Mouse (Mus musculus) forebrain, postnatal 0 days (tissue): ENCODE data around the gene Cacna1d. TPM values are rescaled to one million over a fixed set of nuclear protein-coding genes. Genes with fewer than 3 reads are reported as not detected.

Experiments used
- ATAC-seq: fragments of 200-750 bp; cut with Nextera tagmentation; 2 replicates; pipeline ENCODE4 v1.8.0; 2017; ENCODE audit warnings: mild to moderate bottlenecking, moderate library complexity
- DNase-seq: peaks from one replicate; pipeline ENCODE4 v3.0.0-alpha.2; 2015
- H3K27ac ChIP-seq: fragments of 300-500 bp; sonication (generic); 2 replicates; pipeline ENCODE4 v1.5.1; 2014; ENCODE audit warnings: low read depth, mild to moderate bottlenecking, antibody characterized with exemption, low read length, moderate library complexity, mixed read lengths
- H3K27me3 ChIP-seq: fragments of 300-500 bp; sonication (generic); 2 replicates; pipeline ENCODE4 v1.6.1; 2014; ENCODE audit warnings: mild to moderate bottlenecking, low read length, mixed read lengths; ENCODE audit not compliant: insufficient read depth
- H3K36me3 ChIP-seq: fragments of 300-500 bp; sonication (generic); 2 replicates; pipeline ENCODE4 v1.6.1; 2014; ENCODE audit warnings: mild to moderate bottlenecking, moderate library complexity; ENCODE audit not compliant: insufficient read depth
- H3K4me1 ChIP-seq: fragments of 300-500 bp; sonication (generic); 2 replicates; pipeline ENCODE4 v1.6.1; 2014; ENCODE audit warnings: antibody characterized with exemption; ENCODE audit not compliant: insufficient read depth
- H3K4me2 ChIP-seq: fragments of 300-500 bp; sonication (generic); 2 replicates; pipeline ENCODE4 v1.6.1; 2014; ENCODE audit warnings: low read depth, mild to moderate bottlenecking, moderate library complexity
- H3K4me3 ChIP-seq: fragments of 300-500 bp; sonication (generic); 2 replicates; pipeline ENCODE4 v1.5.1; 2014; ENCODE audit warnings: low read depth, low read length, mixed read lengths
- H3K9ac ChIP-seq: fragments of 300-500 bp; sonication (generic); 2 replicates; pipeline ENCODE4 v1.6.1; 2014; ENCODE audit warnings: mild to moderate bottlenecking
- H3K9me3 ChIP-seq: fragments of 300-500 bp; sonication (generic); 2 replicates; pipeline ENCODE4 v1.6.1; 2016; ENCODE audit warnings: low read length
- CTCF ChIP-seq: sonication (generic); IDR thresholded peaks from 2 replicates; pipeline ENCODE4 v1.5.1; 2016; ENCODE audit warnings: antibody characterized with exemption, control low read depth, low read depth
- WGBS: fragments of 180-500 bp; shearing (Covaris S2); extraction: QIAGEN DNeasy Blood & Tissue Kit; methylation state at CpG from one replicate; pipeline ENCODE4 v1.1.7; 2014; 5-methylcytosine and 5-hydroxymethylcytosine counted together
- polyA plus RNA-seq: library from polyadenylated mRNA; unstranded; fragments of >200 nt; fragmentation: Nextera tagmentation; extraction: Ambion mirVana; gene quantifications from 2 replicates; pipeline ENCODE4 v1.2.1, GENCODE M21; 2015
- total RNA-seq: library from RNA; depleted of rRNA; stranded (reverse); fragments of >200 nt; gene quantifications from 2 replicates; pipeline ENCODE4 v1.2.3, GENCODE M21; 2014

Cacna1d gene
- total and polyA plus RNA-seq, 2 experiments from 2014 or later, result 7.2 to 31.3 TPM

DNA sequence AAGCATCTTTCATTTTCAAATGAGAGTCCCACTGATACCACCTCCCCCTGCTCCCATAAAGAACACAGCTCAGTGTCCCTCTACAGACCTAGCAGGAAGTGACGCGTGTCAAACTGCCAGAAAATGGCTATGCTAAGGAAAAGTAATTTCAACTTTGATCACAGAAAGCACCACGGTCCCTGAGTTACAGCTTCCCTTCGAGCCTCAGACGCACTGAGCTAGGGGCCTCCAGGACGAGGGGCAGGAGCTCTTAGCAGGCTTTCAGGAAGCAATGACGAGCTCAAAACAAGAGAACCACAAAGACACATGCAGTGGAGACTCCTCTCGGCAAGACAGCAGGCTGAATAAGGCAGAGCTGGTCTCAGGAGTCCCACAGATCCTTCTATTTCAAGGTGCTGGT lies 243.1 kb downstream of the Cacna1d start:
- H3K9me3 ChIP-seq, result no peaks in the 10 kb centered on the region
- H3K4me2 ChIP-seq, result no peak overlapping the region
- H3K36me3 ChIP-seq, result no peaks in the 10 kb centered on the region
- no peaks in the 10 kb centered on the region for H3K4me1 ChIP-seq
- WGBS, result 72% methylated on average over 8 of the region's 8 CpGs
- no peak overlapping the region for H3K4me3 ChIP-seq
- H3K27me3 ChIP-seq, result no peaks in the 10 kb centered on the region
- no peak overlapping the region for H3K27ac ChIP-seq
- no peak for DNase-seq
- no peak for TF ChIP-seq CTCF
- H3K9ac ChIP-seq, result no peak overlapping the region
- ATAC-seq, result no peak

DNA sequence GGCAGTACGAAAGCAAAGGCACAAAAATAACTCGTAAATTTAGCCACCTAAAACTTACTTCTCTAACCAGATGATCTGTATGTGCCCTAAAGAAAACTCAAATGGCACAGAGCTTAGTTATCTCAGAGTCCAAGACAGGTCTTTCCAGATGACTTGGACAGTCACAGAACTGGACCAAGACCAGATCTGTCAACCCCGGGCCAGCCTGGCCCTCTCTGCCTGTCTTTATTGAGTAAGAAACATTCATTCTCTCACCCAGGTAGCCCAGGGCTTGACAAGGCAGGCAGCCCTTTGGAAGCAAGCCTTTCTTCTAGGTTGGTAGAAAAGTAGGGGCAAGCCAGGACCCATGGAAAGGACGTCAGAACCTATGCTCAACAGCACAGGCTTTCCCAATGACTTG lies 243.6 kb downstream of the Cacna1d start:
- DNase-seq, result no peak
- no peak for TF ChIP-seq CTCF
- Histone ChIP-seq H3K9ac (no peak overlapping the region), H3K9me3 (no peaks in the 10 kb centered on the region), H3K36me3 (no peaks in the 10 kb centered on the region), H3K27me3 (no peaks in the 10 kb centered on the region), H3K27ac (no peak overlapping the region), H3K4me2 (no peak overlapping the region), H3K4me3 (no peak overlapping the region), H3K4me1 (no peaks in the 10 kb centered on the region)
- ATAC-seq, result no peak
- 83% methylated on average over 4 of the region's 4 CpGs for WGBS

DNA sequence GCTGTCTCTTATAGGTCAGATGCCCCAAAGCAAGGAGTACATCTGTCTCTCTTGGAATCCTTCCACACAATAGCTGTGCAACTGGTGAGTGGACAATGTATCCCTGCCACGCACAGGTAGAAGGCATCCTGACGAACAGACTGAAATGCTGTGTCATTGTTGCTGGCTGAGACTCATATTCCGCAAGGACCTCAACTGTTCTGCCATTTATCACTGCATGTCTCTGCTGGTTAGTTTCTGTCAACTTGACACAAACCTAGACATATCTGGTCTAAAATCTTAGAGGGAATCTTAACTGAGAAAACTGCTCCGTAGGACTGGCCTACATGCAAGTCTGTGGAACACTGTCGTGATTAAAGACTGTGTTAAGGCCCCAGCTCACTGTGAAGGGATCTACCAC lies 246.5 kb downstream of the Cacna1d start:
- DNase-seq (no peak), ATAC-seq (no peak)
- Histone ChIP-seq H3K4me2 (no peak overlapping the region), H3K4me3 (no peak overlapping the region), H3K27ac (no peak overlapping the region), H3K36me3 (no peaks in the 10 kb centered on the region), H3K9ac (no peak overlapping the region), H3K27me3 (no peaks in the 10 kb centered on the region), H3K4me1 (no peaks in the 10 kb centered on the region), H3K9me3 (no peaks in the 10 kb centered on the region)
- WGBS, result 88% methylated on average over 5 of the region's 5 CpGs
- no peak for TF ChIP-seq CTCF

DNA sequence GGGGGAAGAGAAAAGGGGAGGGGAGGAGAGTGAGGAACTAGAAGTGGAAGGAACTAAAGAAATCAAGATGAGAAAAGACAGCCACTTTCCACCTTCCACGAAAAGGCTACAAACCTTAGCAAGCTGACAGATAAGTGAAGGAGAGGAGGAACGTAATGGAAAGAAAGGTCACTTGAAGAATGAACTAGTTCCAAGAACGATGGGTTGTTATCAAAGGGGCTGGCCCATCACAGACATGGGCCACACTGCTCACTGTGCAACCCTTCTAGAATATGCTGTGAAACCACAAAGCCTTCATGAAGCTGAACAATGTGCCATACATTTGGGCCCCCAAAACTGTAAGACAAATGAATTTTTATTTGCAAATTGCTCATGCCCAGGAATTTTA lies 248.4 kb downstream of the Cacna1d start:
- 81% methylated on average over 3 of the region's 3 CpGs for WGBS
- H3K4me2 ChIP-seq, result no peak overlapping the region

DNA sequence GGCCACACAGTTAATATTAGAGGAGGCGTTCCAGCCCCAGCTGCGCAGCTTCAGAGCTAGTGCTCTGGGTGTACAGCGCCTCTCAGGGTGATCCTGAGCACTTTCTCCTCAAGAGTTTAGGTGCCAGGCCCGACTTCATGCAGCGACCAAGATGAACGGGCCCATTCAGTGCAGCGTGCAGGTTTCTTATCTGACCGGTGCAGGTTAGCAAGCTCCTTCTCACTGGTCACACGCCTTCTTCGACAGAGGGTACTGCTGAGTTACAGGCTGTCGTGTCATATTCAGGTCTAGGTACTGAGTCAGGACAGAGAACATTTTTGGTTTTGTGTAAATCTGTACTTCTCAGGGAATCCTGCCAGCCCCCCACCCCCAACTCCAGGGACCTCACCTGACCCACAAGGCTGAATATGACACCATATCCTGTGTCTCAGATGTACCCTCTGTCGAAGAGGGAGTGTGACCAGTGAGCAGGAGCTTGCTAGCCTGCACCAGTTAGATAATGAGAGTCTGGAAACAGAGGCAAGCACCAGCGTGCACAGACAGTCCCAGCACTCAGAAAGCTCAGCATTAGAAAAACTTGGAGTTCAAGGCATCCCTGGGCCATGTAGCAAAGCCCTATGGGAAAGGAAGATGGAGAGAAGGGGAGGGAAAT lies 249.0 kb downstream of the Cacna1d start:
- DNase-seq (no peak), ATAC-seq (no peak)
- 91% methylated on average over 13 of the region's 13 CpGs for WGBS
- no peaks in the 10 kb centered on the region for H3K36me3 ChIP-seq
- TF ChIP-seq CTCF, result no peak
- no peaks in the 10 kb centered on the region for H3K4me1 ChIP-seq
- no peak overlapping the region for H3K4me2 ChIP-seq
- H3K27me3 ChIP-seq, result no peaks in the 10 kb centered on the region
- H3K9me3 ChIP-seq, result no peaks in the 10 kb centered on the region
- H3K9ac ChIP-seq, result no peak overlapping the region
- H3K27ac ChIP-seq, result no peak overlapping the region
- no peak overlapping the region for H3K4me3 ChIP-seq

More for the DNA sequence above, 248.4 kb downstream of the Cacna1d start:
- no peak for TF ChIP-seq CTCF
- H3K4me3 ChIP-seq, result no peak overlapping the region
- H3K4me1 ChIP-seq, result no peaks in the 10 kb centered on the region
- H3K27me3 ChIP-seq, result no peaks in the 10 kb centered on the region
- no peaks in the 10 kb centered on the region for H3K36me3 ChIP-seq
- H3K9ac ChIP-seq, result no peak overlapping the region
- no peak overlapping the region for H3K27ac ChIP-seq
- DNase-seq (no peak), ATAC-seq (no peak)
- no peaks in the 10 kb centered on the region for H3K9me3 ChIP-seq

DNA sequence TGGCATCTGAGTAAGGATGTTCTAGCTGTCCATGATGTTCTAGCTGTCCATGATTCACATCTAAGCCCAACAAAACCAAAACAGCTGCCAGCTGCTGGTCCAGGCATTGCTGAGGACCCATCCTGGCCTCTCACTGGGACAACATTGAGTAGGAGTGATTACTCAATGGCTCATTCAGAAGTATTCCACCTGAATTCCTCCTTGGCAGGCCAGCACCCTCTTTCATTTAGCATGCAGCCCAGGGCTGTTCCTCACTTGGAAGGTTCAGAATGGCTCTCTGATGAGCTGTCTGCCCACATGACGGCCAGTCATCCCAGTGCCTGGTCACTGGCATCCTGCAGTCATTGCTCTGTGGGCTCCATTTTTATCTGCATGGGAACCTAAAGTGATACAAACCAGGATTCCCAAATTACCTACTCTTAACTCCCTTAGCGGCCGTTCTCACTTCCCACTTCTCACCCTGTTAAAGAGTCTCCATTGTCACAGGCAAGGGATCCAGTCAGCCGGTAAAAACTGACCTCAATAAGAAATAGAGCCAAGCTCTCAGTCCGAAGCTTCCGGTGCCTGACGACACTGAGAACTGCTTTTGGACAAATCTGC lies 250.2 kb downstream of the Cacna1d start:
- no peak for TF ChIP-seq CTCF
- Histone ChIP-seq H3K4me1 (no peaks in the 10 kb centered on the region), H3K4me2 (no peak overlapping the region), H3K27me3 (no peaks in the 10 kb centered on the region), H3K36me3 (no peaks in the 10 kb centered on the region), H3K9me3 (no peaks in the 10 kb centered on the region), H3K9ac (no peak overlapping the region), H3K4me3 (no peak overlapping the region), H3K27ac (no peak overlapping the region)
- ATAC-seq (no peak), DNase-seq (no peak)
- 60% methylated on average over 7 of the region's 7 CpGs for WGBS

DNA sequence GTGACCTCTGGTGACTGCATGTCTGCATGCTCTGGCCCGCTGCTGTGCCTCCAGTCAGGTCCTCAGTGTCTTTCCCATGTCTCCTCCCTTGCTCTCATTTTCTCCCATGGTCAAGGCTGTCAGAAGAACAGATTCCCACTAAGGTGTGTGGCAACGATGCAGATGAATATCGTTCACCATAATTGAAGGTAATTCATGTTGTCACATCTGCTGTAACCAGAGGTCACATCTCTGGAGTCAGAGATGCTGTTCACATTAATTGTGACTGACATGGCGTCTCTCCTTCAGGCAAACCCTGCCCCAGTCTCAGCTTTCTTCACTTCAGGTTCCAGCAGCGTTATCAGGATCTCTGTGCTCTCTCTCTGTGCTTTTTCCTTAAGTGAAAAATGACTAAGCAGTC lies 252.4 kb downstream of the Cacna1d start:
- ATAC-seq (no peak), DNase-seq (no peak)
- Histone ChIP-seq H3K4me2 (no peak overlapping the region), H3K36me3 (no peaks in the 10 kb centered on the region), H3K27ac (no peak overlapping the region), H3K4me1 (no peaks in the 10 kb centered on the region), H3K27me3 (no peaks in the 10 kb centered on the region), H3K9ac (no peak overlapping the region), H3K9me3 (no peaks in the 10 kb centered on the region), H3K4me3 (no peak overlapping the region)
- 94% methylated on average over 5 of the region's 5 CpGs for WGBS
- no peak for TF ChIP-seq CTCF
